Mouse (Mus musculus): ENCODE measurements around the gene Maml3. TPM values are rescaled to one million over a fixed set of nuclear protein-coding genes. Genes with fewer than 3 reads are reported as not detected.

The Maml3 gene
- polyA plus RNA-seq, 1 experiment from 2014 or later, result 6.1 TPM

DNA sequence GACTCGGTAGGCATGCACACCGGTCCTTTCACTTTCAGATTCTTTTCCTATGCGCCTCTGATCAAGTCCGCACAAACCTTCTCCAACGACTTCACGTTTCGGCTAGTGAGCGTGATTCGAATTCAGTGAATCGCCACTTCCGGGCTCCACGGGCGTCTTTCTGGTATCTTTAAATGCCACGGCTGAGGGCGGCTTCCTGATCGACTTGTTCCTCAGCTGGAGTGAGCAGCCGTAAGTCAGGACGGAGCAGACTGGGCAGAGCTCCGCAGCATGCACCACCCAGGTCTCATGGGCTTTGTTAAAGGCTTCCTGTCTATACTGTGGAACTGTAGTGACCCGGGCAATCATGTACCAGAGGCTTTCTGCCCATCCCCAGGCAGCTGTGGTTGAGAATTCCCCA lies 468.2 kb downstream of the Maml3 start:
- no peak for DNase-seq (ENCODE audit: low spot score, missing footprints)
- H3K4me1 ChIP-seq (ENCODE audit: control insufficient read depth, insufficient read depth, low read length), result no peaks in the 10 kb centered on the region
- 92% methylated on average over 20 of the region's 20 CpGs for WGBS
- no peak overlapping the region for H3K27ac ChIP-seq (ENCODE audit: low read depth, low read length)
- H3K4me2 ChIP-seq, result no peak overlapping the region
- no peaks in the 10 kb centered on the region for H3K27me3 ChIP-seq (ENCODE audit: control insufficient read depth, insufficient read depth, low read length)
- no peak overlapping the region for H3K4me3 ChIP-seq (ENCODE audit: low read depth, low read length)
- no peaks in the 10 kb centered on the region for H3K36me3 ChIP-seq (ENCODE audit: control insufficient read depth, insufficient read depth, low read length)
- H3K9ac ChIP-seq (ENCODE audit: low read length), result no peak overlapping the region
- no peak for ATAC-seq (ENCODE audit: low FRiP score)
- H3K9me3 ChIP-seq (ENCODE audit: control insufficient read depth, low read length), result no peaks in the 10 kb centered on the region

DNA sequence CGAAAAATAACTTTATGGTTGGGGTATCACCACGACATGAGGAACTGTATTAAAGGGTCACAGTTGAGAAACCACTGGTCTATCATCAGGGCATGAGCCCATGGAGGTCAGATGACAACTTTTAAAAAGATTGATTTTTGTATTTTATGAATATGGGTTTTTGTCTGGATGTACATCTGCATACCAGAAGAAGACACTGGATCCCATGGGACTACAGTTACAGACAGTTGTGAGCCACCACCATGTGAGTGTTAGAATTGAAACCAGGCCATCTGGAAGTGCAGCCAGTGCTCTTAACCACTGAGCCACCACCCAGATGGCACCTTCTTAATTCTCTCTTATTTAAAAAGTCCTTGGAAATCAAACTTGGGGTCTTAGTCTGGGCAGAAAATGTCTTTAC lies 468.9 kb downstream of the Maml3 start:
- WGBS, result 78% methylated on average over 2 of the region's 2 CpGs

More for the DNA sequence above, 468.9 kb downstream of the Maml3 start:
- ATAC-seq (ENCODE audit: low FRiP score), result no peak
- H3K27me3 ChIP-seq (ENCODE audit: control insufficient read depth, insufficient read depth, low read length), result no peaks in the 10 kb centered on the region
- no peaks in the 10 kb centered on the region for H3K36me3 ChIP-seq (ENCODE audit: control insufficient read depth, insufficient read depth, low read length)
- DNase-seq (ENCODE audit: low spot score, missing footprints), result no peak
- H3K4me3 ChIP-seq (ENCODE audit: low read depth, low read length), result no peak overlapping the region
- H3K4me1 ChIP-seq (ENCODE audit: control insufficient read depth, insufficient read depth, low read length), result no peaks in the 10 kb centered on the region
- H3K9ac ChIP-seq (ENCODE audit: low read length), result no peak overlapping the region
- no peak overlapping the region for H3K4me2 ChIP-seq
- no peaks in the 10 kb centered on the region for H3K9me3 ChIP-seq (ENCODE audit: control insufficient read depth, low read length)
- no peak overlapping the region for H3K27ac ChIP-seq (ENCODE audit: low read depth, low read length)

Other genes starting within 250 kb of the Maml3 start
- 2.7 and 3.0 TPM in 2 replicates for gene Foxo1, start 163.3 kb upstream of the Maml3 start, polyA plus RNA-seq (2014; fragmentation: Nextera tagmentation; extraction: Ambion mirVana)